Mouse (Mus musculus): Measurements from ENCODE around the gene Cfap43.
"Not testable (repeated sequence)": the region's sequence is repeated elsewhere in the genome, so short reads cannot be mapped to it uniquely, and the experiment has no call there.

Cfap43 gene

DNA sequence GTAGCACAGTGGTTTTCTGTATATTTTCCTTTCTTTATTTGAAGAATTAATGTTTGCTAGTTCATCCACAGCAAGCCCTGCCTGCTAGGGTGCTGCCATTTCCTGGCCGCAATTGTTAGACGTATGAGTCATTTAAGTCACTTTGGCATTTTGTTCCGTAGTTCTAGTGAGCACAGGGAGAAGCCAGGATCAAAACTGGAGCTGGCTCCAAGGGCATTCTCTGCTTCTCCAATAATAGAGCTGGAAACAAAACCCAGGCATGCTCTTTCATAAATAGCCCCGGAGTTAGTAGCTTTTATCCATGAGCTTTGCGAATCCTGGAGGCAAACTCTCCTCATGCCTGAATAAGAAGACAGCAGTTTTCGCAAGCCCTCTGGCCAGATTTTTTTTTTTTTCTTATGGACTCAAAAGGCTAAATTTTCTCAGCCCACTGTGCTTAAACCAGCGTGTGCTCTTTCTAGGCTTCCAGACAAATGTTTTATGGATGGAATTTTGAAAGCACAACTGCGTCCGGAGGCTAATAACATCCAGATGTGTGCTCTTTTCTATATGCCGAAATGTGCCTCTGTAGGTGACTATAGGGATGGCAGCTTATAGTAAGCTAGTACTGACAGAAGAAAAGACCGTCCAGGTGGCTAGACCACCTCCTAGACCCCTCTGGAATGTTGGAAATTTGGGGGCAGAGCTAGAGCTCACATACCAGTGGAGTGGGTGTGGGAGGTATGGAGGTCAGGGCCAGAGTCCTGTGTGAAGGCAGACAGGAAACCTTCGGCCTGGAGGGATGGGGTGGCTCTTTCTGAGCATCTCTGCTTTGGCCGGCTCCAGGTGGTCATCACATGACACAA is 64.9 kb downstream of the Cfap43 start:
- peak; percentile 83 for DNase-seq (ENCODE audit: low read depth)

DNA sequence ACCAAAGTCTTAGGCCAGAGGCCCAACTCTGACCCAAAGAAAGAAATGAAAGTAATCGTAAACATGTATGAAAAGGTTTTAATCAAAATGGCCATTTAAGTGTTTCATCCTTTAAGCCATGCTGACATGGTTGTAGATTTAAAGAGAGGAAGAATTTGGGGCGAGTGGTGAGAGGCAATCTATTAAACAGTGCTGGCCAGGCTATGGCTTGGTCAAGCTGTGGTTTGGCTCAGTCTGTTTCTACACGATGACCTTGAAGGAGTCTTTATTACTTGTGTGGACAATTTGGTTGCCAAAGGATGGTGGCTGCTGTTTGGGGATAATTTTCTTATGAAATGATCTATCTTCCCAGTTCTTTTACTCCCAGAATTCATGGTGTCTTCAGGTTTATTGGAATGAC is 66.0 kb downstream of the Cfap43 start:
- peak; percentile 46 for DNase-seq (ENCODE audit: low read depth)

DNA sequence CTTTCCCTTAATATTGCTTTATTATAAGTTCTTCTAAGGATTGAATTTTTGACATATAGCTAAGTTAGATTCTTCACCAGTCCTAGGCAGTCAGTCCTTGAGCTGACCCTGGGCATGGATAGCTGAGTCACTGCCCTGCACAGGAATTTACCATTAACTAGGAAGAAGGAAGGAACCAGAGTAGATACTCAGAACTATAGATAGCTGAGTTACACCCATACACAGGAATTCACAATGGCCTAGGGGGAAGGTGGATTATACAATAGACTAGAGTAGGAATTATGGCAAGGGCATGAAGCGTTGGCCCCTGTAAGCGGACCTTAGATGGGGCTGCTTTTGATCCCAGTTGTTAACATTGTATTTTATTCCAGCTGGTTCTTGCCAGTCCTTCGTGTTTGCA is 67.0 kb downstream of the Cfap43 start:
- DNase-seq (ENCODE audit: low read depth), result not testable (repeated sequence)

DNA sequence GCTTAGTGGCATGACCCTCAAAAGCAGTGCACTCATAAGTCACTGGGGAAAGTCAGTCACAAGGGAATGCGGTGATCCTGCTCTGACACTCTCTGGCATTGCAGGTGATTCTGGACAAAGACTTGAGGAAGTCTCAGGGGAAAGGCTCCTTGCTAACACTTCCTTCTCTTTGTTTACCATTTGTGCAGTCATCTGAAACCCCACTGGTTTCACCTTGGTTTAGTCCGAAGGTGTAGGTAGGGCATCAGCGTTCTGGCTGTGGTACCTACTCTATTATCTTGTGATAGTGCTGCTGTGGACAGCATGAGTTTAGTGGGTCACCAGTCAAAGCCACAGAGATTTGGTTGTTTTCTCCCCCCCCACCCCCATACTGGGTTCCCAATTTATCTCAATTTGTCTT is 69.4 kb downstream of the Cfap43 start:
- DNase-seq (ENCODE audit: low read depth), result no peak

DNA sequence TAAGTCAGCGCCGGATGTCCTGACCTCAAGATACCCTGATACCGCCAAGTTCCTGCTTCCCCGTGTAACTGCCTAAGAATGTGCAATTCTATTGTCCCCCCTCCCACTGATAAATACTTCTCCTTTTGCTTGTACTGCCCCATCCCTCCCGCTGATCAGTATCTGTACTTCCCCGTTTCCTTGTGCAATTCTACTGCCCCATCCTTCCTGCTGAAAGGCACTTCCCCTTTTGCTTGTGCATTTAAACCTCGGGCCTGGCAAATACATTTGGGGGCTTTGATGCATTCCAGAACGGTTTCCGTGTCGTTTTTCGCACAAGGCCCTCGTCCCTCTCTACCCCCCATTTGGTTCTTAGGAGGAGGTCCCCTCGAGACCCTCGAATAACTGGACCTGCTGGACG is 77.9 kb downstream of the Cfap43 start:
- DNase-seq (ENCODE audit: low read depth), result not testable (repeated sequence)

DNA sequence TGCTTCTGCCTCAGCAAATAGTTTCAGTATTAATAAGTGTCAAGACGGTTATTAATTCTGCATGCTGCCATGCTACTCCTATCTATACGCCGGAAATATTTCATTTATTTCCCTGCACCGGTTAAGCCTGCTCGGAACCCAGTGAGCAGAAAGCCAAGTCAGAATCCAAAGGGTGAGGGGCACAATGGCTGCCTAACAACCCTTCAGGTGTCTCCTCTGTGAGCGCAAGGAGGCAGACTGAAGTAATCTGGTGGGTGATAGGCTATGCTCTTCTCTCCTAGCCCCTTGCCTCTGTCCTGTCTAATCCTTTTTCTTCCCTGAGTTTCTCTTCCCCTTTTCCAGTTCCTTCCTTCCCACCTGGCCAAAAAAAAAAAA is 81.6 kb downstream of the Cfap43 start:
- DNase-seq (ENCODE audit: low read depth), result no peak

DNA sequence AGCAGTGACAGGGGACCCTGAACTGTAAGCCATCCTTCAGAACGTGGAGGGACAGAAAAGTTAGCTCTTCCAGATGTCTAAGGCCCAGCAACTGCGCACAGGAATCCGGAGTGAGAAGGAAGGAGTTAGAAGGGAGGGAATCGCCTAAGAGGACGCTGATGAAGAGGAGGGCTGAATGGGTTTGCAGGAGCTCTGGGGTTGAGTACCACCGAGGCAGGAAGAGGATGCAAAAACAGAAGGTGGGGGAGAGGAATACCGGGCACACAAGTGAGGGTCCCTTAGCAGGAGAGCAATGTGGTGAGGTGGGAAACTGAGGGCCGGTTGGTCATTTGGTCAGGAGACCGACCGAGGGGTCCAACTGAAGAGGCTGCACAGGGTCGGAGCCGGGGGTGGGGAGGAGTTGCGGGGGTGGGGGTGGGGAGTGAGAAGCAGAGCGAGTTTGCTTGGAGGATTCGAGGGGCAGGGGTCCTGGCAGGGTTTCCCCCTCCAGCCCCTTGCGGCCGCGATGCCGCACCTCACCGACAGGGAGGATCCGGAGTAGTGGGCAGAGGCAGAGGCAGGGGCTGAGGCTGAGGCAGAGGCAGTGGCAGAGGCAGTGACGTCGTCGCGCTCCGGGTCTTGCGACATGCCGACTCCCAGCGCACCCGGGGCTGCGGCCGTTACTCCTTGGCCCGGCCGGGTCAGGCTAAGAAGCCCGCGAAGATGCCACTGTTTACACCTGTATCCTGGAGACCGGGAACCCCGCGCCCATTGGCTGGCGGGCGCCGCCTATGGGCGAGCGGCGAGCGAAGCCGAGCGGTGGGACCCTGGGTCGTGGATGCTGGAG is 82.2 kb downstream of the Cfap43 start:
- peak; percentile 76 for DNase-seq (ENCODE audit: low read depth)

DNA sequence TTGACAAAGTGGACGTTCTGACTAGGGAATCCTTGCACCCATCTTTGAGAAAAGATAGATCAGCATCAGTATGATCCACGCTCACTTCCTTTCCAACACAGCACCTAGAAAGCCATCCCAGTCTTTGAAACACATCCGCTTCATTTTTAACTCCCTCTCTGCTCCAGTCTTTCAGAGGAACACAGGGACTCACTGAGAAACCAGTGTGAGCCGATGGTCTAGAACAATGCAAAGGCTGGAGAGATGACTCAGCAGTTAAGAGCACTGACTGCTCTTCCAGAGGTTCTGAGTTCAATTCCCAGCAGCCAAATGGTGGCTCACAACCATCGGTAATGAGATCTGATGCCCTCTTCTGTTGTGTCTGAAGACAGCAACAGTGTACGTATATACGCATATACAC is 83.3 kb downstream of the Cfap43 start:
- DNase-seq (ENCODE audit: low read depth), result no peak

DNA sequence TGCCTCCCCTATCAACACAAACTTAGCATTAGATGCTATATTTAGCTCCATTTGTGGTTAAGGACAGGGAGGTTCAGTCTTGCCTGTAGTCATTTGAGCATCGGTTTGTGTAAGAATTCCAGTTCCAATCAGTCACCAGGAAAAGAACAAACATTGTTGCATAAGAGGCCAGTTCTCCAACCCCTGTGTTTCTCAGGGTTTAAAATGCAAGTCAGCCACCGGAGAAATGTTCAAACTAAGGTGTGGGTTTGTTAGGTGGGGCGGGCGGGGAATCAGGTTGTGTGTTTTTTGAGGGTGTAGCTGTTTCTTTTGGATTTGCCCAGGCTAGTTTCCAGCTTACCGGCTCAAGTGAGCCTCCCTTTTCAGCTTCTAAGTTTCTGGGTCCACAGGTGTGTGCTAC is 84.5 kb downstream of the Cfap43 start:
- DNase-seq (ENCODE audit: low read depth), result peak; percentile 69

DNA sequence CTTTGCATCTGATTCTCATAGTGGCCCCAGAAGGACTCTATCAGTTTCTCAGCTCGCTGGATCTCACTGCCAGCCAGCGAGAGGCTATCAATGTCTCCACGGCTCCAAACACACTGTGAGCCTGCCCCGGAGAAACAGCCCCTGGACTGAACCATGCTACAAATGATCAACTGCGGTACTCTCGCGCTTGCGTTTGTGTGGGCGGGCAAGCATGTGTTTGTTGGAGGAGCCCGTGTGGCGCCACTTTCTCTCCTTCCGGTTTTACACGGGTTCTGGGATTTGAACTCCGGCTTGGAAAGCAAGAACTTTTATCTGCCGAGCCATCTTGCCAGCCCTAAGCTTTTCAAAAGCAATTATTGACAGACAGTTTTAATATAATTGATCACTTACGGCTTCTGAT is 86.8 kb downstream of the Cfap43 start:
- no peak for DNase-seq (ENCODE audit: low read depth)

DNA sequence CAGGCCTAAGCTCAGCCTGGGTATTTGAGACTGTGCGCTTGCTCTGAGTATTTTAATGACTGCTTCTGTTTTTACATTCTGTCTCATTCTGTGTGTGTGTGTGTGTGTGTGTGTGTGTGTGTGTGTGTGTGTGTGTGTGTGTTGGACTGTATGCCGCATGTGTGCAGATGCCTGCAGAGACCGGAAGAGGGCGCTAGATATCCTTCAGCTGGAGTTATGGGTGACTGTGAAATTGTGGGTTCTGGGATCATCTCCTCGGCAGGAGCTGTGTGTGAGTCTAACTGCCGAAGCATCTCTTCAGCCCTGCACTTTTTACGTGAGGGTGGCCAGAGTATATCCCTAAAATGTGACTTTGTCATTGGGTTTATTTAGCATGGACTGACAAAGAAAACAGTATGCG is 88.0 kb downstream of the Cfap43 start:
- no peak for DNase-seq (ENCODE audit: low read depth)

DNA sequence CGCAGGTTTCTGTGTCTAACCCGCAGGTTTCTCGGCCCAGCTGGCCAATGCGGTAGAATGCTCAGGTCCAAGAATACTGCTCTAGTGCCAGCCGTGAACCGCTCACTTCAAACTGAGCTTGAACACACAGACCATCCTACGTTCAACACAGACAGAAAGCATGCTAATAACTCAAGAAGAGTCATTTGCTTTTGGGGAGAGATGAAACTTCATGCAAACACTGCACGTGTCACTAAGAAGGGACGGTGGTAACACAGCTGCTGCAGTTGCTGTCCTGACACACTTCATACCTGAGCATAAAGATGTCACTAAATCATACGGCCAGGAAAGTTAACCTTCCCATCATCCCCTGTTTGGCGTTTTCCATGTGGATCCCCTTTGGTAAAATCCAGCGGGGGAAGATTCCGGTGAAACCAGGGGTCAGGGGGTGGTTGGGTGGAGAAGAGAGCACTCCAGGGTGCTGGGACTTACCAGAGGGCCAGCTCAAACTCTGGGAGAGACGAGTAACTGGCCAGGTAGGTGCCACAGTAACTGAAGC is 89.1 kb downstream of the Cfap43 start:
- DNase-seq (ENCODE audit: low read depth), result no peak

DNA sequence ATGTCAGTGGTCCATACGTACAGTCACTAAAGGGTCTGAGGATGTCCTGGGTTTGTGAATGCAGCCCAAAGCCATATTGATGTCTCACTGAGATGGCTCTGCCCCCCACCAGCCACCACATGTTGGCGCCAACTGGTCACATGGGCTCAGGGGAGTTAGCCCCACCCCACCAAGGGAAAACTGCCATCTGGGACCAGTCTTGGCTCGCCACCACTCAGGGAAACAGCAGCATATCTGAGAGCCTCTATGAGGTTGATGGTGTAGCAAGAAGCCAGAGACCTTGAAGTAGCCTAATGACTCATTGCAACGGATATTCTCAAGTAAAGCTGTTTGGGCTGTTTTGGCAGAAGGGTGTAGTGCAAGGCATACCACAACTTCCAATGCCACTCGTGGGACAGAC is 95.1 kb downstream of the Cfap43 start:
- DNase-seq (ENCODE audit: low read depth), result peak; percentile 53

DNA sequence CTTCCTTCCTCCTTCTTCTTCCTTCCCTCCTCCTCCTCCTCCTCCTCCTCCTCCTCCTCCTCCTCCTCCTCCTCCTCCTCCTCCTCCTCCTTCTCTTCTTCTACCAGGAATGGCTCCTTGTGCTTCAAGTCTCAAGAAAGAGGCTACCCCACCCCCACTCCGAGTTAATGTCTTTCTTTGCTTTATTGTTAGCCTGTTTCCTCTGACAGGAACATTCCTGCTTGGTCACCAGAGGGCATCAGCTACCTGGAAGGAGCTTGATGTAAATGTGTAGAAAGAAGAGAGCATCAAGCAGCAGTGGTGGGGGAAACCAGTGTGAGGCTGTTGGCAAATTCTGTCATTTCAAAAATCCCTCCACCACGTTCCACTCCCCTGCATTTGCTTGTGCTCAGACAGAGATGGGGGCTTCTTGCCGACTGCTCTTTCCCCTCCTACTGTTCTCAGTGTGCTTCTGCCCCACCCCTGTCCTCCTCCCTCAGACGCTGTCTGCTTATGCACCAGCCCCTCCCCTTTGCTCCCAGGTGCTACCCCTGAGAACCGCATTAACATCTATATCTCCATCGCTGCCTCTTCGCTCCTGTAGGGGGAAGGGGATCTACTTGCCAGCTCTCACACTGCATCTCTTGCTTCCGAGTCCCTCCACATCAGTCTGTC is 96.8 kb downstream of the Cfap43 start:
- DNase-seq (ENCODE audit: low read depth), result peak; percentile 73

DNA sequence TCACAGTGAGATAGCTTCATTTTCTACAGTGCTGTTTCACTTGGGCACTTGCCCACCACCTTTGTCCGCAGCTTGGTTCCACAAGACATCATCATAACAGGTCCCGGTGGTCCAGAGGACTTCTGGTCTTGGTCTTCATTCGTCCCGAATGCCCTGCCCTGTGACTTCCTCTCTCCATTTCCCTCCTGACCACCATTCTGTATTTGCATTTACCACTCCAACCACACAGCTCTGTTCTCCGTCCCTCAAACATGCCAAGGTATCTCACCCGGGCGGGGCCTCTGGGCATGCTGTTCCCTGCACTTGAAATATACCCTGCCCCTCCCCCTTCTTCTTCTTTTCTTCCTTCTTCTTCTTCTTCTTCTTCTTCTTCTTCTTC is 97.6 kb downstream of the Cfap43 start:
- no peak for DNase-seq (ENCODE audit: low read depth)

DNA sequence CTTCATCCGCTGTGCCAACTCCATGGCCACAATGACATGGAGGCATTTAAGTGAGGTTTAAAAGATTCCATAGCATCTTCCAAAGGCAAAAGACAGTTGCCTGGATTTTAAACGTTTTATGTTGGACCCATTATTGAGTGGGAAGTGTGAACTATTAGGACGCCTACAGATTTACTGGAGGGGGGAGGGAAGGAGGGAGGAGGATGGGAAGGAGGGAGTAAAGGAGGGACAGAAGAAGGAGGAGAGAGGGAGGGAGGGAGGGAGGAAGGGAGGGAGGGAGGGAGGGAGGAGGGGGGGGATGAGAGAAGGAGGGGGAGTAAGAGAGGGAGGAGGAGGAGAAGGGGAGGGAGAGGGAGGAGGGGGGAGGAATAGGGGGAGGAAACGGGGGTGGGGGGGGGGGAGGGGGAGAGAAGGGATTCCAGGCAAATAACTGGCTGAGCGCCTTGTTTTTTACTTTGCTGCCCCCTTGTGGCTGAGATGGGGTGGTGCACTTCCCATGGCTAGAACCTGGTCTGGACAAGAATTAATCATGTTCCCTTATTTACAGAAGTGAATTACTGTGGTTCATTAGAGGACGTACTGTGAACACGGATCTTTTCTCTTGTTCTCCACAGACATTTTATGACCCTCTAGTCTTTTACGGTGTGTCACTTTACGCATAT is 98.1 kb downstream of the Cfap43 start:
- DNase-seq (ENCODE audit: low read depth), result peak; percentile 92

DNA sequence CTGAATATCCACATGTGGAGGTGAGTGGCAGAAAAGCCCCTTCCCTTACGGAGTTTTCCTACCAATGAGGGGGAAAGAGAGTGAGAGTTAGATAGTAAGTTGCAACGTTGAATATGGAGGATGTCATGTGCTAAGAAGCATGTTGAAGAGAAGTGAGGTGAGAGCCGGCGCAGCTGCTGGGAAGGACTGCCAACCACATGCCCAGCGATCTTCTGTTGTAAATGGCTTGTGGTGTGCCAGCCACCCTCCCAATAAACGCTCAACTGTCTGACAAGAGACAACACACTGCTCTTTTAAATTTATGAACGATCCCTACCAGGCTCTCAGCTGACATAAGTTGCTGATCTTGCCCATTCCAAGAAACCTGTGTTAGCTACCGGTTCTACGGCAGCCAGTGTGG is 101.4 kb downstream of the Cfap43 start:
- no peak for DNase-seq (ENCODE audit: low read depth)

DNA sequence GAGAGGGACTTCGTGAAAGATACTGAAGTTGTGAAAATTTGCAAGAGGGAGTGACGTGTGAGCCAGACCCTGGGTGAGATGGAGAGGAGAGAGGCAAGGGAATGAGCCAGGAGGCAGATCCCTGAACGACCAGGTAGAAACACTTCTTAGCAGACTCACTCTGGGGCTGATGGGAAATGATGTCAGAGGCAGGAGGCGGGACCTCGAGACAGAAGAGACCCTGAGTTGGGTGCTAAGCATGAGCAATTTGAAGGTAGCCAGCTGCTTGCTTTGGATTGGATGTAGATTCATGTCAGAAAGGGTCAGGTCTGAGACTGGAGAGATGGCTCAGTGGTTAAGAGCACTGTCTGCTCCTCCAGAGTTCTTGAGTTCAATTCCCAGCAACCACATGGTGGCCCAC is 104.4 kb downstream of the Cfap43 start:
- no peak for DNase-seq (ENCODE audit: low read depth)

DNA sequence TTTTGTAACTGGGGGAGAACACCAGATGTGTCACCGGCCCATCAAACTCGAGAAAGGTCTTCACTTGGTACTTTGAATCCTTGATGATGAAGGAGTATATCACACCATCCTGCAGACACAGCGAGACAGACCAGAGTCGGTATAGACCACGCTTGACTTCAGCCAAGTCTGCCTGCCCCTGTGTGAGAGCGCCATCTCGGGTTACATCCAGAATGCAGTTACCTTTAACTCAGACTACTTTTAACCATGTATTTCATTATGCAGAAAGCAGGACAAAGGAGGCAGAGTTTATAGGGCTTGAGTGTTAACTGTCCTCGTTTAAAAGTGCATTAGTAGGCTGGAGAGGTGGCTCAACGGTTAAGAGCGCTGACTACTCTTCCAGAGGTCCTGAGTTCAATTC is 107.0 kb downstream of the Cfap43 start:
- DNase-seq (ENCODE audit: low read depth), result peak; percentile 14

DNA sequence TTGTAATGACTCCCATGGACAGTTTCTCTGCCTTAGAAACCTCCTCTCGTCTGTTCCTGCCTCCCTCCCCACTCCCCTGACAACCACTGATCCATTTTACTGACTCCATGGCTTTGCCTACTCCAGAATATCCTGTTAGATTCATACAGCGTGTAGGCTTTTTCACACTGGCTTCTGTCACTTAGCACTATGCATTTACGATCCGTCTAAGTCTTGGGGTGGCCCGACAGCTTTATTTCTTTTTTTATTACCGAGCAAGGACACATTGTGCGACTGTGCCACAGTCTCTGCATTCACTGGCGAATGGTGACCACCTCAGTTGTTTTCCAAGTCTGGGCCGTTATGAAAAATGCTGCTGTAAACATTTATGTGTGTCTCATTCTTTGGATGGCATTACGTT is 120.5 kb downstream of the Cfap43 start:
- DNase-seq (ENCODE audit: low read depth), result no peak

DNA sequence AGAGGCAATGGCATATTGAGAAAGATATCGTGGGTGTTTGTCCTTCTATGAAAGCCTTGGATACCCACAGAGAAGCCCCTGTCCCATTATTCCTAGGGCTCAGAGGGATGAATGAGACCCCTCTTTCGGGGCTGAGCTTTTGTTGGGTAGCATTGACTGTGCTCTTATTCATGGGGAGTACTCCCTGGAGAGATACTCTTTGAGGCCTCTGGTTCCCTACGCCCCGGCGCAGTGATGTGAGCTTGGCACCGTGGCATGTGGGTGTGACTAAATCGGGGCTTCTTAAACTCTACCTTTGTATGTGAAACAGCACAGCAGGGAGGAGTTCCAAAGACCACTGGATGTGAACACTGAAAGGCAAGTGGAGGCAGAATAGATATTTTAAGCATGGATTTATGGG is 122.4 kb downstream of the Cfap43 start:
- DNase-seq (ENCODE audit: low read depth), result no peak

Measured in NIH3T3 (cell line).